Mouse (Mus musculus) ovary, postnatal 36 days (tissue): Measurements from ENCODE around the gene Scpep1.
"Not testable (repeated sequence)": the region's sequence is repeated elsewhere in the genome, so short reads cannot be mapped to it uniquely, and the experiment has no call there.

Experiments
- DNase-seq: peaks from one replicate; pipeline ENCODE4 v3.0.0; 2022; ENCODE audit warnings: low spot score, mixed read lengths

Scpep1 gene

GRCm38 (mm10) chr11:88955217-88955969, at the start of gene Scpep1:
Gene Scpep1 (minus strand): TSS chr11:88955465.
- DNase-seq, result peak; percentile 98

GRCm38 (mm10) chr11:89003726-89004125, 48.5 kb upstream of the Scpep1 start:
- peak; percentile 24 for DNase-seq

GRCm38 (mm10) chr11:89003078-89003477, 47.8 kb upstream of the Scpep1 start:
- peak; percentile 16 for DNase-seq

GRCm38 (mm10) chr11:89002621-89003020, 47.4 kb upstream of the Scpep1 start:
- DNase-seq, result peak; percentile 26

- DNase-seq, result no peak
Measured at GRCm38 (mm10) chr11:89002068-89002467, 46.8 kb upstream of the Scpep1 start.

- no peak for DNase-seq
Measured at GRCm38 (mm10) chr11:89001569-89001968, 46.3 kb upstream of the Scpep1 start.

GRCm38 (mm10) chr11:89000527-89000819, 45.2 kb upstream of the Scpep1 start:
- no peak for DNase-seq

GRCm38 (mm10) chr11:88999723-89000526, 44.7 kb upstream of the Scpep1 start:
- DNase-seq, result peak; percentile 36

GRCm38 (mm10) chr11:88998974-88999722, 43.9 kb upstream of the Scpep1 start, which contains the start of gene Trim25:
Gene Trim25 (plus strand): TSS chr11:88999376.
- peak; percentile 89 for DNase-seq

GRCm38 (mm10) chr11:88998406-88998805, 43.1 kb upstream of the Scpep1 start:
- no peak for DNase-seq

- DNase-seq, result not testable (repeated sequence)
Measured at GRCm38 (mm10) chr11:88997343-88997742, 42.1 kb upstream of the Scpep1 start.

- no peak for DNase-seq
Measured at GRCm38 (mm10) chr11:88996427-88996826, 41.2 kb upstream of the Scpep1 start.

GRCm38 (mm10) chr11:88995616-88996015, 40.4 kb upstream of the Scpep1 start:
- no peak for DNase-seq

GRCm38 (mm10) chr11:88994492-88994891, 39.2 kb upstream of the Scpep1 start:
- no peak for DNase-seq

GRCm38 (mm10) chr11:88993625-88994024, 38.4 kb upstream of the Scpep1 start:
- peak; percentile 50 for DNase-seq

GRCm38 (mm10) chr11:88993186-88993585, 37.9 kb upstream of the Scpep1 start:
- DNase-seq, result no peak

GRCm38 (mm10) chr11:88989530-88989929, 34.3 kb upstream of the Scpep1 start:
- no peak for DNase-seq

- no peak for DNase-seq
Measured at GRCm38 (mm10) chr11:88988956-88989355, 33.7 kb upstream of the Scpep1 start.

GRCm38 (mm10) chr11:88986616-88987015, 31.4 kb upstream of the Scpep1 start:
- no peak for DNase-seq

GRCm38 (mm10) chr11:88981337-88981736, 26.1 kb upstream of the Scpep1 start:
- DNase-seq, result no peak

- DNase-seq, result no peak
Measured at GRCm38 (mm10) chr11:88977188-88977587, 21.9 kb upstream of the Scpep1 start.

- no peak for DNase-seq
Measured at GRCm38 (mm10) chr11:88976320-88976719, 21.1 kb upstream of the Scpep1 start.
